Mouse (Mus musculus): ENCODE measurements around the gene Serpind1. TPM values are rescaled to one million over a fixed set of nuclear protein-coding genes. Genes with fewer than 3 reads are reported as not detected.

Gene Serpind1
- polyA plus RNA-seq, 1 experiment from 2014 or later = 12.9 TPM

- no peaks in the 10 kb centered on the region for H3K27me3 ChIP-seq (replicated peaks)
- 90% methylated on average over 4 of the region's 4 CpGs for WGBS
- peaks cover 12% of the 10 kb centered on the region; the same call in 1 of the 2 replicates for H3K36me3 ChIP-seq
These were observed 27.6 kb downstream of the Serpind1 start for GRCm38 (mm10) chr16:17358787-17359186.

GRCm38 (mm10) chr16:17382306-17382705 is 51.1 kb downstream of the Serpind1 start:
- 0 out of 2 replicates have a peak, but pooled peaks cover 3% of the 10 kb centered on the region for H3K36me3 ChIP-seq
- ATAC-seq (ENCODE audit: insufficient read depth, low FRiP score, low read depth) = no peak
- H3K4me2 ChIP-seq = no peak overlapping the region
- H3K9ac ChIP-seq = no peak overlapping the region
- WGBS = 87% methylated on average over 4 of the region's 4 CpGs
- no peak overlapping the region for H3K27ac ChIP-seq
- no peaks in the 10 kb centered on the region for H3K4me1 ChIP-seq
- no peaks in the 10 kb centered on the region for H3K27me3 ChIP-seq (replicated peaks)
- no peak overlapping the region for H3K4me3 ChIP-seq (replicated peaks)
- no peaks in the 10 kb centered on the region for H3K9me3 ChIP-seq

More at GRCm38 (mm10) chr16:17358787-17359186, 27.6 kb downstream of the Serpind1 start:
- Histone ChIP-seq H3K9ac (no peak overlapping the region), H3K9me3 (no peaks in the 10 kb centered on the region), H3K4me2 (no peak overlapping the region), H3K4me1 (no peaks in the 10 kb centered on the region), H3K27ac (no peak overlapping the region), H3K4me3 (replicated peaks) (no peak overlapping the region)
- no peak for ATAC-seq (ENCODE audit: insufficient read depth, low FRiP score, low read depth)

GRCm38 (mm10) chr16:17383594-17384326 is 52.6 kb downstream of the Serpind1 start:
- ATAC-seq (ENCODE audit: insufficient read depth, low FRiP score, low read depth) = no peak; the same call in 1 of the 2 replicates
- no peak overlapping the region for H3K27ac ChIP-seq
- no peaks in the 10 kb centered on the region for H3K27me3 ChIP-seq (replicated peaks)
- H3K9me3 ChIP-seq = no peaks in the 10 kb centered on the region
- no peak overlapping the region for H3K4me3 ChIP-seq (replicated peaks)
- no peaks in the 10 kb centered on the region for H3K36me3 ChIP-seq
- no peak overlapping the region for H3K4me2 ChIP-seq
- H3K4me1 ChIP-seq = no peaks in the 10 kb centered on the region
- WGBS = 81% methylated on average over 2 of the region's 2 CpGs
- H3K9ac ChIP-seq = no peak overlapping the region

- H3K9me3 ChIP-seq = no peaks in the 10 kb centered on the region
- no peak overlapping the region for H3K4me2 ChIP-seq
- no peak overlapping the region for H3K9ac ChIP-seq
- H3K36me3 ChIP-seq = no peaks in the 10 kb centered on the region
- peak overlapping the region; percentile 16; the same call in 1 of the 2 replicates for H3K27ac ChIP-seq
- no peak overlapping the region for H3K4me3 ChIP-seq (replicated peaks)
- 61% methylated on average over 4 of the region's 4 CpGs for WGBS
- 0 out of 2 replicates have a peak, but pooled peaks cover 3% of the 10 kb centered on the region for H3K4me1 ChIP-seq
- no peaks in the 10 kb centered on the region for H3K27me3 ChIP-seq (replicated peaks)
- ATAC-seq (ENCODE audit: insufficient read depth, low FRiP score, low read depth) = no peak
These were observed 61.6 kb downstream of the Serpind1 start for GRCm38 (mm10) chr16:17392784-17393183.

Other genes with a start within 250 kb of the Serpind1 start
- gene Ppil2, start 220.1 kb upstream of the Serpind1 start, polyA plus RNA-seq (2015; fragmentation: Nextera tagmentation; extraction: Ambion mirVana) = 118 and 131 TPM in 2 replicates
- 23.5 and 34.5 TPM in 2 replicates for gene 2610318N02Rik, start 206.2 kb upstream of the Serpind1 start, polyA plus RNA-seq (2015; fragmentation: Nextera tagmentation; extraction: Ambion mirVana)
- 156 and 180 TPM in 2 replicates for gene Sdf2l1, start 199.0 kb upstream of the Serpind1 start, polyA plus RNA-seq (2015; fragmentation: Nextera tagmentation; extraction: Ambion mirVana)
- gene Ydjc, start 186.8 kb upstream of the Serpind1 start, polyA plus RNA-seq (2015; fragmentation: Nextera tagmentation; extraction: Ambion mirVana) = 20.2 and 22.4 TPM in 2 replicates
- gene Ccdc116, start 184.1 kb upstream of the Serpind1 start, polyA plus RNA-seq (2015; fragmentation: Nextera tagmentation; extraction: Ambion mirVana) = 1.5 and 1.9 TPM in 2 replicates
- gene Ube2l3, start 128.7 kb upstream of the Serpind1 start, polyA plus RNA-seq (2015; fragmentation: Nextera tagmentation; extraction: Ambion mirVana) = 314 and 339 TPM in 2 replicates
- gene Rimbp3, start 122.8 kb upstream of the Serpind1 start, polyA plus RNA-seq (2015; fragmentation: Nextera tagmentation; extraction: Ambion mirVana) = 0.39 and 0.57 TPM in 2 replicates
- 4.5 and 6.1 TPM in 2 replicates for gene Hic2, start 97.8 kb upstream of the Serpind1 start, polyA plus RNA-seq (2015; fragmentation: Nextera tagmentation; extraction: Ambion mirVana)
- 18.2 and 19.2 TPM in 2 replicates for gene Tmem191c, start 55.3 kb upstream of the Serpind1 start, polyA plus RNA-seq (2015; fragmentation: Nextera tagmentation; extraction: Ambion mirVana)
- 14.4 and 16.1 TPM in 2 replicates for gene Snap29, start 74.6 kb downstream of the Serpind1 start, polyA plus RNA-seq (2015; fragmentation: Nextera tagmentation; extraction: Ambion mirVana)
- 28.1 and 28.4 TPM in 2 replicates for gene Pi4ka, start 74.9 kb downstream of the Serpind1 start, polyA plus RNA-seq (2015; fragmentation: Nextera tagmentation; extraction: Ambion mirVana)
- 55.1 and 56.0 TPM in 2 replicates for gene Crkl, start 120.6 kb downstream of the Serpind1 start, polyA plus RNA-seq (2015; fragmentation: Nextera tagmentation; extraction: Ambion mirVana)
- 3.1 and 3.2 TPM in 2 replicates for gene Aifm3, start 158.2 kb downstream of the Serpind1 start, polyA plus RNA-seq (2015; fragmentation: Nextera tagmentation; extraction: Ambion mirVana)
- 70.2 and 76.1 TPM in 2 replicates for gene Lztr1, start 177.3 kb downstream of the Serpind1 start, polyA plus RNA-seq (2015; fragmentation: Nextera tagmentation; extraction: Ambion mirVana)
- 57.3 and 60.8 TPM in 2 replicates for gene Thap7, start 199.8 kb downstream of the Serpind1 start, polyA plus RNA-seq (2015; fragmentation: Nextera tagmentation; extraction: Ambion mirVana)
- gene Lrrc74b, start 229.9 kb downstream of the Serpind1 start, polyA plus RNA-seq (2015; fragmentation: Nextera tagmentation; extraction: Ambion mirVana) = 0.26 and 0.61 TPM in 2 replicates
- 1.2 TPM in 2 replicates for gene P2rx6, start 230.5 kb downstream of the Serpind1 start, polyA plus RNA-seq (2015; fragmentation: Nextera tagmentation; extraction: Ambion mirVana)

Measured in stomach, embryonic 15.5 days (tissue).